Mouse (Mus musculus): Measurements from ENCODE around the gene Gm45062. TPM values are rescaled to one million over a fixed set of nuclear protein-coding genes. Genes with fewer than 3 reads are reported as not detected.

Gene Gm45062
- polyA plus RNA-seq, 1 experiment from 2014 or later, result 10.6 TPM

GRCm38 (mm10) chr6:8433179-8433578 lies 173.9 kb downstream of the Gm45062 start:
- no peaks in the 10 kb centered on the region for H3K36me3 ChIP-seq (replicated peaks; ENCODE audit: control insufficient read depth, insufficient read depth)
- no peak overlapping the region for H3K27ac ChIP-seq

GRCm38 (mm10) chr6:8437937-8438336 lies 178.7 kb downstream of the Gm45062 start:
- Histone ChIP-seq H3K27ac (no peak overlapping the region), H3K4me1 (replicated peaks; ENCODE audit: control insufficient read depth, insufficient read depth, low read length) (no peaks in the 10 kb centered on the region), H3K9ac (no peak overlapping the region), H3K4me3 (replicated peaks; ENCODE audit: low read length) (no peak overlapping the region), H3K4me2 (replicated peaks) (no peak overlapping the region), H3K36me3 (replicated peaks; ENCODE audit: control insufficient read depth, insufficient read depth) (no peaks in the 10 kb centered on the region), H3K9me3 (ENCODE audit: control insufficient read depth, low read length) (no peaks in the 10 kb centered on the region), H3K27me3 (ENCODE audit: control insufficient read depth, insufficient read depth, low read length) (no peaks in the 10 kb centered on the region)
- no peak for ATAC-seq (ENCODE audit: low FRiP score)
- DNase-seq (ENCODE audit: low spot score), result no peak
- WGBS, result 97% methylated on average over 3 of the region's 3 CpGs

More at GRCm38 (mm10) chr6:8433179-8433578, 173.9 kb downstream of the Gm45062 start:
- no peaks in the 10 kb centered on the region for H3K4me1 ChIP-seq (replicated peaks; ENCODE audit: control insufficient read depth, insufficient read depth, low read length)
- no peak overlapping the region for H3K4me3 ChIP-seq (replicated peaks; ENCODE audit: low read length)
- H3K9me3 ChIP-seq (ENCODE audit: control insufficient read depth, low read length), result no peaks in the 10 kb centered on the region
- no peak overlapping the region for H3K9ac ChIP-seq
- no peak overlapping the region for H3K4me2 ChIP-seq (replicated peaks)
- no peak for DNase-seq (ENCODE audit: low spot score)
- peak; percentile 37; the same call in 1 of the 2 replicates for ATAC-seq (ENCODE audit: low FRiP score)
- 79% methylated on average over 9 of the region's 9 CpGs for WGBS
- H3K27me3 ChIP-seq (ENCODE audit: control insufficient read depth, insufficient read depth, low read length), result no peaks in the 10 kb centered on the region

- no peak overlapping the region for H3K4me2 ChIP-seq (replicated peaks)
- no peaks in the 10 kb centered on the region for H3K36me3 ChIP-seq (replicated peaks; ENCODE audit: control insufficient read depth, insufficient read depth)
- ATAC-seq (ENCODE audit: low FRiP score) (no peak), DNase-seq (ENCODE audit: low spot score) (no peak)
- no peak overlapping the region for H3K9ac ChIP-seq
- no peaks in the 10 kb centered on the region for H3K9me3 ChIP-seq (ENCODE audit: control insufficient read depth, low read length)
- H3K27ac ChIP-seq, result no peak overlapping the region
- no peaks in the 10 kb centered on the region for H3K27me3 ChIP-seq (ENCODE audit: control insufficient read depth, insufficient read depth, low read length)
- H3K4me3 ChIP-seq (replicated peaks; ENCODE audit: low read length), result no peak overlapping the region
- H3K4me1 ChIP-seq (replicated peaks; ENCODE audit: control insufficient read depth, insufficient read depth, low read length), result no peaks in the 10 kb centered on the region
- WGBS, result 94% methylated on average over 3 of the region's 3 CpGs
Measured at GRCm38 (mm10) chr6:8441814-8442213, 182.6 kb downstream of the Gm45062 start.

- 32% methylated on average over 5 of the region's 5 CpGs for WGBS
- DNase-seq (ENCODE audit: low spot score) (no peak), ATAC-seq (ENCODE audit: low FRiP score) (0 out of 2 replicates have a peak, but pooled peaks have one; percentile 51)
- Histone ChIP-seq H3K4me1 (replicated peaks; ENCODE audit: control insufficient read depth, insufficient read depth, low read length) (no peaks in the 10 kb centered on the region), H3K27ac (no peak overlapping the region), H3K9ac (no peak overlapping the region), H3K36me3 (replicated peaks; ENCODE audit: control insufficient read depth, insufficient read depth) (no peaks in the 10 kb centered on the region), H3K4me2 (replicated peaks) (no peak overlapping the region), H3K9me3 (ENCODE audit: control insufficient read depth, low read length) (no peaks in the 10 kb centered on the region), H3K4me3 (replicated peaks; ENCODE audit: low read length) (no peak overlapping the region), H3K27me3 (ENCODE audit: control insufficient read depth, insufficient read depth, low read length) (no peaks in the 10 kb centered on the region)
Measured at GRCm38 (mm10) chr6:8446786-8447185, 187.5 kb downstream of the Gm45062 start.

- no peak overlapping the region for H3K27ac ChIP-seq
- WGBS, result 77% methylated on average over 5 of the region's 5 CpGs
- H3K27me3 ChIP-seq (ENCODE audit: control insufficient read depth, insufficient read depth, low read length), result no peaks in the 10 kb centered on the region
- H3K4me1 ChIP-seq (replicated peaks; ENCODE audit: control insufficient read depth, insufficient read depth, low read length), result no peaks in the 10 kb centered on the region
- no peak for ATAC-seq (ENCODE audit: low FRiP score)
- DNase-seq (ENCODE audit: low spot score), result no peak
- no peaks in the 10 kb centered on the region for H3K9me3 ChIP-seq (ENCODE audit: control insufficient read depth, low read length)
- no peak overlapping the region for H3K4me3 ChIP-seq (replicated peaks; ENCODE audit: low read length)
- no peak overlapping the region for H3K9ac ChIP-seq
- H3K4me2 ChIP-seq (replicated peaks), result no peak overlapping the region
- H3K36me3 ChIP-seq (replicated peaks; ENCODE audit: control insufficient read depth, insufficient read depth), result no peaks in the 10 kb centered on the region
Measured at GRCm38 (mm10) chr6:8455599-8455998, 196.3 kb downstream of the Gm45062 start.

GRCm38 (mm10) chr6:8458596-8458995 lies 199.3 kb downstream of the Gm45062 start:
- Histone ChIP-seq H3K4me3 (replicated peaks; ENCODE audit: low read length) (no peak overlapping the region), H3K9me3 (ENCODE audit: control insufficient read depth, low read length) (no peaks in the 10 kb centered on the region), H3K4me2 (replicated peaks) (no peak overlapping the region), H3K4me1 (replicated peaks; ENCODE audit: control insufficient read depth, insufficient read depth, low read length) (no peaks in the 10 kb centered on the region), H3K27me3 (ENCODE audit: control insufficient read depth, insufficient read depth, low read length) (no peaks in the 10 kb centered on the region), H3K9ac (no peak overlapping the region), H3K27ac (no peak overlapping the region), H3K36me3 (replicated peaks; ENCODE audit: control insufficient read depth, insufficient read depth) (no peaks in the 10 kb centered on the region)
- whole genome bisulfite sequencing, result 86% methylated on average over 4 of the region's 4 CpGs
- DNase-seq (ENCODE audit: low spot score) (no peak), ATAC-seq (ENCODE audit: low FRiP score) (no peak)

GRCm38 (mm10) chr6:8462447-8462846 lies 203.2 kb downstream of the Gm45062 start:
- 97% methylated on average over 2 of the region's 2 CpGs for WGBS
- no peak overlapping the region for H3K4me3 ChIP-seq (replicated peaks; ENCODE audit: low read length)
- H3K9ac ChIP-seq, result no peak overlapping the region
- DNase-seq (ENCODE audit: low spot score) (no peak), ATAC-seq (ENCODE audit: low FRiP score) (no peak)
- H3K36me3 ChIP-seq (replicated peaks; ENCODE audit: control insufficient read depth, insufficient read depth), result no peaks in the 10 kb centered on the region
- H3K27me3 ChIP-seq (ENCODE audit: control insufficient read depth, insufficient read depth, low read length), result no peaks in the 10 kb centered on the region
- H3K27ac ChIP-seq, result no peak overlapping the region
- H3K4me1 ChIP-seq (replicated peaks; ENCODE audit: control insufficient read depth, insufficient read depth, low read length), result no peaks in the 10 kb centered on the region
- H3K9me3 ChIP-seq (ENCODE audit: control insufficient read depth, low read length), result no peaks in the 10 kb centered on the region
- H3K4me2 ChIP-seq (replicated peaks), result no peak overlapping the region

- Histone ChIP-seq H3K9me3 (ENCODE audit: control insufficient read depth, low read length) (no peaks in the 10 kb centered on the region), H3K27me3 (ENCODE audit: control insufficient read depth, insufficient read depth, low read length) (no peaks in the 10 kb centered on the region), H3K36me3 (replicated peaks; ENCODE audit: control insufficient read depth, insufficient read depth) (no peaks in the 10 kb centered on the region), H3K27ac (no peak overlapping the region), H3K4me2 (replicated peaks) (no peak overlapping the region), H3K9ac (no peak overlapping the region), H3K4me3 (replicated peaks; ENCODE audit: low read length) (no peak overlapping the region), H3K4me1 (replicated peaks; ENCODE audit: control insufficient read depth, insufficient read depth, low read length) (no peaks in the 10 kb centered on the region)
- WGBS, result 89% methylated on average over 1 of the region's 1 CpGs
- ATAC-seq (ENCODE audit: low FRiP score) (no peak), DNase-seq (ENCODE audit: low spot score) (no peak)
Measured at GRCm38 (mm10) chr6:8465388-8465787, 206.1 kb downstream of the Gm45062 start.

GRCm38 (mm10) chr6:8465985-8466384 lies 206.7 kb downstream of the Gm45062 start:
- no peak overlapping the region for H3K9ac ChIP-seq
- no peak overlapping the region for H3K27ac ChIP-seq
- no peaks in the 10 kb centered on the region for H3K9me3 ChIP-seq (ENCODE audit: control insufficient read depth, low read length)
- H3K4me3 ChIP-seq (replicated peaks; ENCODE audit: low read length), result no peak overlapping the region
- H3K36me3 ChIP-seq (replicated peaks; ENCODE audit: control insufficient read depth, insufficient read depth), result no peaks in the 10 kb centered on the region
- DNase-seq (ENCODE audit: low spot score) (no peak), ATAC-seq (ENCODE audit: low FRiP score) (no peak)
- no peaks in the 10 kb centered on the region for H3K27me3 ChIP-seq (ENCODE audit: control insufficient read depth, insufficient read depth, low read length)
- no peak overlapping the region for H3K4me2 ChIP-seq (replicated peaks)
- H3K4me1 ChIP-seq (replicated peaks; ENCODE audit: control insufficient read depth, insufficient read depth, low read length), result no peaks in the 10 kb centered on the region
- 90% methylated on average over 5 of the region's 5 CpGs for WGBS

- H3K36me3 ChIP-seq (replicated peaks; ENCODE audit: control insufficient read depth, insufficient read depth), result no peaks in the 10 kb centered on the region
- no peaks in the 10 kb centered on the region for H3K27me3 ChIP-seq (ENCODE audit: control insufficient read depth, insufficient read depth, low read length)
- H3K9me3 ChIP-seq (ENCODE audit: control insufficient read depth, low read length), result no peaks in the 10 kb centered on the region
- ATAC-seq (ENCODE audit: low FRiP score), result no peak
- no peak overlapping the region for H3K9ac ChIP-seq
- H3K4me1 ChIP-seq (replicated peaks; ENCODE audit: control insufficient read depth, insufficient read depth, low read length), result no peaks in the 10 kb centered on the region
- H3K4me2 ChIP-seq (replicated peaks), result no peak overlapping the region
- no peak for DNase-seq (ENCODE audit: low spot score)
- H3K4me3 ChIP-seq (replicated peaks; ENCODE audit: low read length), result no peak overlapping the region
- H3K27ac ChIP-seq, result no peak overlapping the region
- WGBS, result 29% methylated on average over 10 of the region's 10 CpGs
Measured at GRCm38 (mm10) chr6:8467667-8468337, 208.6 kb downstream of the Gm45062 start.
